Mouse (Mus musculus): ENCODE measurements around the gene Gadd45b. TPM values are rescaled to one million over a fixed set of nuclear protein-coding genes. Genes with fewer than 3 reads are reported as not detected.

The Gadd45b gene
- total and polyA plus RNA-seq, 3 experiments: 14.9 to 52.5 (median 24.4) TPM

GRCm38 (mm10) chr10:80933421-80933979, 3.6 kb downstream of the Gadd45b start (continued):
- TF ChIP-seq MEF2A (IDR thresholded peaks at IDR 0.05; ENCODE audit: borderline replicate concordance, low read depth, low read length): no peak
- TF ChIP-seq JUN (IDR thresholded peaks at IDR 0.05; ENCODE audit: insufficient read depth, low read depth, low read length): no peak
- no peak for TF ChIP-seq NELFE (IDR thresholded peaks at IDR 0.05; ENCODE audit: low read depth, low read length)

DNA sequence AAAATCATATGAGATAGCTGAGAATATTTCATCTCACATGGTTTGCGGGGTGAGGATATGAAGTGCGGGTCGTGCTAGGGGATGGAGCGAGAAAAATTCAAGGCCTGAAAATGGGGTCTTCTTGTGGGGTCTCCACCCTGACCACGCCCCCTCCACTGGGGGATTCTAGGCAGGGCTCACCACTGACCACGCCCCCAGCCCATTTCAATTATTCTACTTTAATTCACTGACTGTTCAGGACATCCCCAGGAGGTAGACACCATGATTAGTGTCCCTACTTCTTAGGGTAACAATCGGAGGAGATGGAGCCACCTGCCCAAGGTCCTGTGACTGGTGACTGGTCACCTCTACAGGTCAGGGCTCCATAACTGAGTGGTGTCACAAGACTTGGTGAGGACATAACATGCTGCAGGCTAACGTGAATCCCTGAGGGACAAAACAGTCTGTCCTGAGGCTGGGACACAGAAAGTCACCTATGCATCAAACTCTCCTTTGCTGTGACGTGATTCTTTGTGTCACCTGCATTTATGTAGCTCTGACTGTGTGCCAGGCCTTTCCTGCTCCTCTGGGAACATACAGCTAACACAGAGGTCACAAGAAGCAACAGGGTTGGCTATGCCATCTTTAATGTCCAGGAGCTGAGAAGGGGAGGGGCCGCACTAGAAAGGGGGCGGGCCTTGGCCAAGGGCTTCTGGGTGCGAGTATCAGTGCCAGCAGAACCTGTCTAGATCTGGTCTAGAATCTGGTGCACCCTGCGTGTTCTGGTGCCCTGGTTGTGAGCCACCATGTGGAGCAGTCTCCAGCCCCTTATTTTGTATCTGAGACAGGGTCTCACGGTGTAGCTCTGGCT, 4.5 kb downstream of the Gadd45b start:
- Histone ChIP-seq H3K4me2 (ENCODE audit: insufficient read depth, low read depth, poor library complexity, severe bottlenecking) (no peak overlapping the region), H3K9ac (ENCODE audit: insufficient read depth, low read depth) (no peak overlapping the region), H3K9me3 (replicated peaks; ENCODE audit: low read length) (no peaks in the 10 kb centered on the region), H3K27me3 (replicated peaks) (peaks cover 34% of the 10 kb centered on the region), H3K27ac (ENCODE audit: insufficient read depth, low read depth) (no peak overlapping the region), H3K36me3 (replicated peaks in 1 of 2; ENCODE audit: control insufficient read depth in 1 of 2, insufficient read depth in 1 of 2, low read length in 1 of 2) (peaks cover 3 to 14% of the 10 kb centered on the region in 2 experiments), H3K4me3 (replicated peaks in 1 of 3; ENCODE audit: low read depth in 2 of 3, low read length in 2 of 3, poor library complexity in 1 of 3) (no peak overlapping the region), H3K4me1 (ENCODE audit: control insufficient read depth in 1 of 2, insufficient read depth in 2 of 2) (peaks cover 41 to 86% of the 10 kb centered on the region in 2 experiments), H3K79me2 (replicated peaks; ENCODE audit: control insufficient read depth, extremely low read depth, insufficient read depth, poor library complexity, severe bottlenecking) (peaks cover 9% of the 10 kb centered on the region)
- TF ChIP-seq NELFE (IDR thresholded peaks at IDR 0.05; ENCODE audit: low read depth, low read length) (no peak), SIN3A (IDR thresholded peaks at IDR 0.05; ENCODE audit: low read length) (no peak), TCF12 (IDR thresholded peaks at IDR 0.05; ENCODE audit: low read depth, low read length) (no peak), PAX5 (IDR thresholded peaks at IDR 0.05; ENCODE audit: low read length) (no peak), RCOR1 (conservative IDR thresholded peaks at IDR 0.05; ENCODE audit: low read depth, low read length) (no peak), POLR2AphosphoS2 (IDR thresholded peaks at IDR 0.05; ENCODE audit: low read depth, low read length) (no peak), ELF1 (IDR thresholded peaks at IDR 0.05; ENCODE audit: low read depth, low read length) (no peak), MAX (IDR thresholded peaks at IDR 0.05; ENCODE audit: low read length) (no peak), MAFK (IDR thresholded peaks at IDR 0.05; ENCODE audit: insufficient replicate concordance, low read length) (no peak)
- DNase-seq (ENCODE audit: extremely low read depth): no peak
- dilution Hi-C loops (cut with MboI; ENCODE audit: extremely low pct_ligation_motif_present, extremely low pct_unique_long_range_greater_than_20kb, low sequenced_read_pairs) (no loop called here), in situ Hi-C loops (cut with MboI; ENCODE audit: low pct_ligation_motif_present, low pct_unique_long_range_greater_than_20kb, low sequenced_read_pairs) (loop anchor here (5.0 kb wide), 1 partner anchor 33 kb away; no protein-coding TSS in a partner anchor)

DNA sequence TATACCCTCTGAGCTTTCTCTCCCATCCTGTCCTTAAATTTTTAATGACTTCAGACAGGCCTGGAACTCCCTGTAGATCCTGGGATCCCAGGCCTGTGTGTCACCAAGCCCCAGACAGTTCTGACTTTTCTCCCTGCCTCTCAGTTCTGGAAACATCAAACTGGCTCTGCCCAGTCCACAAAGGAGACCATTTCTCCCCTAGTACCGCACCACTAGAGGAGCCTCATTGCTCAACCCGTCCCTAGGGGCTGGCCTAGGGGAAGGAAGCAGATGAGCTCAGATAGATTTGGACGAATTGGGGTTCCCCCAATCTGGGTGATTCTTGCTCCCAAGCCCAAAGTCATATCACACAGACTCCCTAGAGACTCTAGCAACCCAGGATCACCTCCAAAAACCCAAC, 5.4 kb downstream of the Gadd45b start:
- Histone ChIP-seq H3K4me2 (ENCODE audit: insufficient read depth, low read depth, poor library complexity, severe bottlenecking) (peak overlapping the region; percentile 18; the same call in 1 of the 2 replicates), H3K4me3 (replicated peaks in 1 of 3; ENCODE audit: low read depth in 2 of 3, low read length in 2 of 3, poor library complexity in 1 of 3) (no peak overlapping the region), H3K36me3 (replicated peaks in 1 of 2; ENCODE audit: control insufficient read depth in 1 of 2, insufficient read depth in 1 of 2, low read length in 1 of 2) (peaks cover 3 to 14% of the 10 kb centered on the region in 2 experiments), H3K9me3 (replicated peaks; ENCODE audit: low read length) (no peaks in the 10 kb centered on the region), H3K4me1 (ENCODE audit: control insufficient read depth in 1 of 2, insufficient read depth in 2 of 2) (peaks cover 48 to 93% of the 10 kb centered on the region in 2 experiments), H3K27ac (ENCODE audit: insufficient read depth, low read depth) (no peak overlapping the region), H3K27me3 (replicated peaks) (peaks cover 39% of the 10 kb centered on the region), H3K9ac (ENCODE audit: insufficient read depth, low read depth) (no peak overlapping the region), H3K79me2 (replicated peaks; ENCODE audit: control insufficient read depth, extremely low read depth, insufficient read depth, poor library complexity, severe bottlenecking) (peaks cover 6% of the 10 kb centered on the region)
- in situ Hi-C loops (cut with MboI; ENCODE audit: low pct_ligation_motif_present, low pct_unique_long_range_greater_than_20kb, low sequenced_read_pairs) (no loop called here), dilution Hi-C loops (cut with MboI; ENCODE audit: extremely low pct_ligation_motif_present, extremely low pct_unique_long_range_greater_than_20kb, low sequenced_read_pairs) (no loop called here)
- TF ChIP-seq TCF12 (IDR thresholded peaks at IDR 0.05; ENCODE audit: low read depth, low read length) (no peak), MAFK (IDR thresholded peaks at IDR 0.05; ENCODE audit: insufficient replicate concordance, low read length) (no peak), EP300 (IDR thresholded peaks at IDR 0.05; ENCODE audit: low read length) (peak; percentile 45; the same call in 1 of the 2 replicates), ETS1 (conservative IDR thresholded peaks at IDR 0.05; ENCODE audit: low read depth, low read length) (peak; percentile 66; the same call in 1 of the 2 replicates), IRF4 (IDR thresholded peaks at IDR 0.05; ENCODE audit: low read depth, low read length) (0 out of 2 replicates have a peak, but pooled peaks have one; percentile 26), BHLHE40 (IDR thresholded peaks at IDR 0.05; ENCODE audit: low read depth, low read length) (0 out of 2 replicates have a peak, but pooled peaks have one; percentile 44), NRF1 (IDR thresholded peaks at IDR 0.05; ENCODE audit: low read depth, low read length) (no peak)
- DNase-seq (ENCODE audit: extremely low read depth): peak; percentile 70

Measured in CH12.LX (cell line).